Mouse (Mus musculus): Measurements from ENCODE around the gene Mlc1.

Gene Mlc1

GRCm38 (mm10) chr15:88936619-88937290, 42.1 kb downstream of the Mlc1 start:
- no peak for DNase-seq (ENCODE audit: low spot score)

- DNase-seq (ENCODE audit: low spot score): no peak
Observed at GRCm38 (mm10) chr15:88934141-88934540, 44.7 kb downstream of the Mlc1 start.

GRCm38 (mm10) chr15:88932667-88933066, 46.1 kb downstream of the Mlc1 start:
- DNase-seq (ENCODE audit: low spot score): no peak

- DNase-seq (ENCODE audit: low spot score): no peak
Observed at GRCm38 (mm10) chr15:88921992-88922310, 56.9 kb downstream of the Mlc1 start.

- peak; percentile 19 for DNase-seq (ENCODE audit: low spot score)
Observed at GRCm38 (mm10) chr15:88921131-88921991, 57.4 kb downstream of the Mlc1 start.

- no peak for DNase-seq (ENCODE audit: low spot score)
Observed at GRCm38 (mm10) chr15:88920065-88920464, 58.7 kb downstream of the Mlc1 start.

GRCm38 (mm10) chr15:88919328-88919727, 59.5 kb downstream of the Mlc1 start:
- DNase-seq (ENCODE audit: low spot score): no peak

- no peak for DNase-seq (ENCODE audit: low spot score)
Observed at GRCm38 (mm10) chr15:88917126-88917525, 61.7 kb downstream of the Mlc1 start.

GRCm38 (mm10) chr15:88916366-88916765, 62.4 kb downstream of the Mlc1 start:
- DNase-seq (ENCODE audit: low spot score): no peak

GRCm38 (mm10) chr15:88915046-88915445, 63.8 kb downstream of the Mlc1 start:
- no peak for DNase-seq (ENCODE audit: low spot score)

- no peak for DNase-seq (ENCODE audit: low spot score)
Observed at GRCm38 (mm10) chr15:88906347-88906746, 72.5 kb downstream of the Mlc1 start.
